Mouse (Mus musculus) lung, embryonic 14.5 days (tissue): Measurements from ENCODE around the gene Bmi1. TPM values are rescaled to one million over a fixed set of nuclear protein-coding genes. Genes with fewer than 3 reads are reported as not detected.

ENCODE experiments used
- ATAC-seq: fragments of 200-750 bp; cut with Nextera tagmentation; 2 replicates; pipeline ENCODE4 v1.8.0; 2017; ENCODE audit warnings: mild to moderate bottlenecking, moderate TSS enrichment, moderate library complexity; ENCODE audit not compliant: insufficient read depth
- DNase-seq: peaks from one replicate; pipeline ENCODE4 v3.0.0-alpha.2; 2015
- H3K27ac ChIP-seq: fragments of 300-500 bp; sonication (generic); 2 replicates; pipeline ENCODE4 v1.5.1; 2014; ENCODE audit warnings: low read depth, mild to moderate bottlenecking, moderate library complexity
- H3K27me3 ChIP-seq: fragments of 300-500 bp; sonication (generic); 2 replicates; pipeline ENCODE4 v1.6.1; 2014; ENCODE audit warnings: low read length, control low read depth; ENCODE audit not compliant: insufficient read depth
- H3K36me3 ChIP-seq: fragments of 300-500 bp; sonication (generic); 2 replicates; pipeline ENCODE4 v1.6.1; 2014; ENCODE audit warnings: control low read depth; ENCODE audit not compliant: insufficient read depth
- H3K4me1 ChIP-seq: fragments of 300-500 bp; sonication (generic); 2 replicates; pipeline ENCODE4 v1.6.1; 2014; ENCODE audit warnings: antibody characterized with exemption, control low read depth; ENCODE audit not compliant: insufficient read depth
- H3K4me2 ChIP-seq: fragments of 300-500 bp; sonication (generic); 2 replicates; pipeline ENCODE4 v1.6.1; 2014; ENCODE audit warnings: mild to moderate bottlenecking
- H3K4me3 ChIP-seq: fragments of 300-500 bp; sonication (generic); 2 replicates; pipeline ENCODE4 v1.5.1; 2014; ENCODE audit warnings: low read depth, low read length
- H3K9ac ChIP-seq: fragments of 300-500 bp; sonication (generic); 2 replicates; pipeline ENCODE4 v1.6.1; 2014
- H3K9me3 ChIP-seq: fragments of 300-500 bp; sonication (generic); 2 replicates; pipeline ENCODE4 v1.6.1; 2016; ENCODE audit warnings: low read depth, low read length, control low read depth
- CTCF ChIP-seq: IDR thresholded peaks from 2 replicates; pipeline ENCODE4 v1.5.1; 2016; ENCODE audit warnings: antibody characterized with exemption, low read depth
- WGBS: fragments of 180-500 bp; shearing (Covaris S2); extraction: QIAGEN DNeasy Blood & Tissue Kit; methylation state at CpG from one replicate; pipeline ENCODE4 v1.1.7; 2014; 5-methylcytosine and 5-hydroxymethylcytosine counted together
- polyA plus RNA-seq: library from polyadenylated mRNA; unstranded; fragments of >200 nt; fragmentation: Nextera tagmentation; extraction: Ambion mirVana; gene quantifications from 2 replicates; pipeline ENCODE4 v1.2.1, GENCODE M21; 2014

Bmi1 gene
- polyA plus RNA-seq, 1 experiment from 2014 or later = 33.8 TPM

GRCm38 (mm10) chr2:18672133-18672765 is 4.6 kb upstream of the Bmi1 start, which contains the start of gene Commd3:
TSS of gene Commd3 (plus strand) at chr2:18672384.
- DNase-seq = peak; percentile 96
- H3K27ac ChIP-seq = peak within 1 kb of the TSS; percentile 98
- ATAC-seq = peak; percentile 90
- H3K36me3 ChIP-seq = 0 out of 2 replicates have a peak, but pooled peaks cover 3% of the 10 kb centered on the region
- TF ChIP-seq CTCF = no peak
- H3K27me3 ChIP-seq = no peaks in the 10 kb centered on the region
- H3K4me3 ChIP-seq = peak within 1 kb of the TSS; percentile 92
- no peaks in the 10 kb centered on the region for H3K4me1 ChIP-seq
- WGBS = under 1% methylated on average over 87 of the region's 91 CpGs
- peak within 1 kb of the TSS; percentile 98 for H3K9ac ChIP-seq
- H3K9me3 ChIP-seq = no peaks in the 10 kb centered on the region
- H3K4me2 ChIP-seq = peak within 1 kb of the TSS; percentile 68

GRCm38 (mm10) chr2:18672766-18673164 is 4.1 kb upstream of the Bmi1 start:
- Histone ChIP-seq H3K9me3 (no peaks in the 10 kb centered on the region), H3K4me3 (peak overlapping the region; percentile 92), H3K27me3 (no peaks in the 10 kb centered on the region), H3K9ac (peak overlapping the region; percentile 98), H3K4me1 (no peaks in the 10 kb centered on the region), H3K27ac (peak overlapping the region; percentile 98), H3K4me2 (peak overlapping the region; percentile 68), H3K36me3 (0 out of 2 replicates have a peak, but pooled peaks cover 3% of the 10 kb centered on the region)
- no peak for TF ChIP-seq CTCF
- DNase-seq = peak; percentile 59
- WGBS = under 1% methylated on average over 11 of the region's 11 CpGs
- no peak for ATAC-seq

GRCm38 (mm10) chr2:18673766-18674165 is 3.1 kb upstream of the Bmi1 start:
- Histone ChIP-seq H3K36me3 (0 out of 2 replicates have a peak, but pooled peaks cover 3% of the 10 kb centered on the region), H3K4me1 (no peaks in the 10 kb centered on the region), H3K27ac (no peak overlapping the region), H3K9ac (no peak overlapping the region), H3K4me2 (peak overlapping the region; percentile 27), H3K27me3 (peaks cover 6% of the 10 kb centered on the region; the same call in 1 of the 2 replicates), H3K9me3 (no peaks in the 10 kb centered on the region), H3K4me3 (no peak overlapping the region)
- ATAC-seq (no peak), DNase-seq (no peak)
- TF ChIP-seq CTCF = no peak
- 69% methylated on average over 4 of the region's 4 CpGs for WGBS

- no peak overlapping the region for H3K4me3 ChIP-seq
- no peak overlapping the region for H3K9ac ChIP-seq
- H3K4me1 ChIP-seq = no peaks in the 10 kb centered on the region
- DNase-seq (no peak), ATAC-seq (no peak)
- no peaks in the 10 kb centered on the region for H3K9me3 ChIP-seq
- no peak for TF ChIP-seq CTCF
- WGBS = 78% methylated on average over 4 of the region's 4 CpGs
- H3K36me3 ChIP-seq = 0 out of 2 replicates have a peak, but pooled peaks cover 3% of the 10 kb centered on the region
- peak overlapping the region; percentile 27 for H3K4me2 ChIP-seq
- H3K27ac ChIP-seq = no peak overlapping the region
- peaks cover 11% of the 10 kb centered on the region; the same call in 1 of the 2 replicates for H3K27me3 ChIP-seq
Measured at GRCm38 (mm10) chr2:18674193-18674902, 2.5 kb upstream of the Bmi1 start.

- DNase-seq (peak; percentile 26), ATAC-seq (no peak)
- TF ChIP-seq CTCF = no peak
- Histone ChIP-seq H3K9me3 (no peaks in the 10 kb centered on the region), H3K4me2 (peak overlapping the region; percentile 84), H3K27me3 (peaks cover 20% of the 10 kb centered on the region), H3K36me3 (0 out of 2 replicates have a peak, but pooled peaks cover 3% of the 10 kb centered on the region), H3K9ac (peak overlapping the region; percentile 70), H3K4me1 (no peaks in the 10 kb centered on the region), H3K27ac (peak overlapping the region; percentile 70; the same call in 1 of the 2 replicates), H3K4me3 (peak overlapping the region; percentile 81)
- 14% methylated on average over 42 of the region's 42 CpGs for WGBS
Measured at GRCm38 (mm10) chr2:18675681-18676456, 949 bp upstream of the Bmi1 start.

GRCm38 (mm10) chr2:18676457-18676935 is 322 bp upstream of the Bmi1 start:
- Histone ChIP-seq H3K4me2 (peak overlapping the region; percentile 84), H3K9ac (peak overlapping the region; percentile 92), H3K36me3 (0 out of 2 replicates have a peak, but pooled peaks cover 3% of the 10 kb centered on the region), H3K27ac (peak overlapping the region; percentile 93), H3K4me3 (peak overlapping the region; percentile 81), H3K9me3 (no peaks in the 10 kb centered on the region), H3K4me1 (no peaks in the 10 kb centered on the region), H3K27me3 (peaks cover 20% of the 10 kb centered on the region)
- ATAC-seq (peak; percentile 85), DNase-seq (peak; percentile 89)
- no peak for TF ChIP-seq CTCF
- WGBS = 0% methylated on average over 15 of the region's 64 CpGs
